Mouse (Mus musculus) liver, embryonic 11.5 days (tissue): ENCODE data around the gene Rragd. TPM values are rescaled to one million over a fixed set of nuclear protein-coding genes. Genes with fewer than 3 reads are reported as not detected.
A peak's percentile ranks its signal among the peaks of the same experiment; 100 is the strongest.

Experiments
- ATAC-seq: fragments of 200-750 bp; cut with Nextera tagmentation; replicated peaks from 2 replicates; pipeline ENCODE4 v1.8.0; 2017; ENCODE audit warnings: moderate number of reproducible peaks, mild to moderate bottlenecking, moderate TSS enrichment, moderate library complexity; ENCODE audit not compliant: low FRiP score
- DNase-seq: peaks from one replicate; pipeline ENCODE4 v3.0.0-alpha.2; 2017; ENCODE audit warnings: low spot score
- H3K27ac ChIP-seq: fragments of 300-500 bp; sonication (generic); 2 replicates; pipeline ENCODE4 v1.5.1; 2014; ENCODE audit warnings: mild to moderate bottlenecking, low read depth, low read length, control low read depth
- H3K27me3 ChIP-seq: fragments of 300-500 bp; sonication (generic); replicated peaks from 2 replicates; pipeline ENCODE4 v1.6.1; 2014; ENCODE audit warnings: low read length, mixed read lengths; ENCODE audit not compliant: control insufficient read depth, insufficient read depth
- H3K36me3 ChIP-seq: fragments of 300-500 bp; sonication (generic); 2 replicates; pipeline ENCODE4 v1.6.1; 2014; ENCODE audit warnings: mild to moderate bottlenecking, low read length, moderate library complexity, mixed read lengths; ENCODE audit not compliant: control insufficient read depth, insufficient read depth
- H3K4me1 ChIP-seq: fragments of 300-500 bp; sonication (generic); replicated peaks from 2 replicates; pipeline ENCODE4 v1.6.1; 2014; ENCODE audit warnings: low read length, mixed read lengths; ENCODE audit not compliant: control insufficient read depth, insufficient read depth
- H3K4me2 ChIP-seq: fragments of 300-500 bp; sonication (generic); 2 replicates; pipeline ENCODE4 v1.6.1; 2014; ENCODE audit warnings: mild to moderate bottlenecking, control low read depth, moderate library complexity
- H3K4me3 ChIP-seq: fragments of 300-500 bp; sonication (generic); 2 replicates; pipeline ENCODE4 v1.5.1; 2014; ENCODE audit warnings: low read depth, low read length, control low read depth
- H3K9ac ChIP-seq: fragments of 300-500 bp; sonication (generic); 2 replicates; pipeline ENCODE4 v1.6.1; 2014; ENCODE audit warnings: low read depth, low read length, control low read depth
- H3K9me3 ChIP-seq: fragments of 300-500 bp; sonication (generic); 2 replicates; pipeline ENCODE4 v1.6.1; 2016; ENCODE audit warnings: low read length, inconsistent platforms, mixed read lengths; ENCODE audit not compliant: control insufficient read depth
- WGBS: fragments of 180-500 bp; shearing (Covaris S2); extraction: QIAGEN DNeasy Blood & Tissue Kit; methylation state at CpG from one replicate; pipeline ENCODE4 v1.1.7; 2014; 5-methylcytosine and 5-hydroxymethylcytosine counted together
- polyA plus RNA-seq: library from polyadenylated mRNA; unstranded; fragments of >200 nt; fragmentation: Nextera tagmentation; extraction: Ambion mirVana; gene quantifications from 2 replicates; pipeline ENCODE4 v1.2.1, GENCODE M21; 2014

Gene Rragd
- polyA plus RNA-seq, 1 experiment from 2014 or later = 4.6 TPM

GRCm38 (mm10) chr4:33012484-33012883 lies 29.6 kb downstream of the Rragd start:
- ATAC-seq (no peak), DNase-seq (no peak)
- Histone ChIP-seq H3K4me2 (no peak overlapping the region), H3K9me3 (no peaks in the 10 kb centered on the region), H3K4me1 (no peaks in the 10 kb centered on the region), H3K4me3 (no peak overlapping the region), H3K27ac (no peak overlapping the region), H3K9ac (no peak overlapping the region), H3K36me3 (no peaks in the 10 kb centered on the region), H3K27me3 (no peaks in the 10 kb centered on the region)
- WGBS = 81% methylated on average over 4 of the region's 4 CpGs

GRCm38 (mm10) chr4:33018361-33018999 lies 35.6 kb downstream of the Rragd start:
- no peaks in the 10 kb centered on the region for H3K27me3 ChIP-seq
- no peak overlapping the region for H3K4me3 ChIP-seq
- H3K4me2 ChIP-seq = no peak overlapping the region
- H3K4me1 ChIP-seq = no peaks in the 10 kb centered on the region
- 0 out of 2 replicates have a peak, but pooled peaks have one; percentile 51 for ATAC-seq
- DNase-seq = peak; percentile 83
- 45% methylated on average over 9 of the region's 9 CpGs for WGBS
- no peak overlapping the region for H3K27ac ChIP-seq
- H3K9ac ChIP-seq = no peak overlapping the region
- no peaks in the 10 kb centered on the region for H3K36me3 ChIP-seq
- H3K9me3 ChIP-seq = no peaks in the 10 kb centered on the region

- Histone ChIP-seq H3K9ac (no peak overlapping the region), H3K4me2 (no peak overlapping the region), H3K27ac (no peak overlapping the region), H3K9me3 (no peaks in the 10 kb centered on the region), H3K4me1 (no peaks in the 10 kb centered on the region), H3K27me3 (no peaks in the 10 kb centered on the region), H3K36me3 (no peaks in the 10 kb centered on the region), H3K4me3 (no peak overlapping the region)
- no peak for DNase-seq
- no peak for ATAC-seq
- 60% methylated on average over 8 of the region's 8 CpGs for WGBS
Observed at GRCm38 (mm10) chr4:33024420-33024819, 41.6 kb downstream of the Rragd start.

GRCm38 (mm10) chr4:33029104-33029503 lies 46.3 kb downstream of the Rragd start:
- H3K4me1 ChIP-seq = peaks cover 3% of the 10 kb centered on the region; the same call in 1 of the 2 replicates
- H3K27me3 ChIP-seq = no peaks in the 10 kb centered on the region
- no peaks in the 10 kb centered on the region for H3K36me3 ChIP-seq
- no peaks in the 10 kb centered on the region for H3K9me3 ChIP-seq
- ATAC-seq = no peak
- H3K27ac ChIP-seq = no peak overlapping the region
- H3K4me2 ChIP-seq = no peak overlapping the region
- H3K4me3 ChIP-seq = no peak overlapping the region
- DNase-seq = no peak
- 91% methylated on average over 7 of the region's 7 CpGs for WGBS
- H3K9ac ChIP-seq = no peak overlapping the region

- peak overlapping the region; percentile 82 for H3K4me2 ChIP-seq
- ATAC-seq (peak; percentile 67), DNase-seq (no peak)
- WGBS = 3% methylated on average over 55 of the region's 55 CpGs
- no peaks in the 10 kb centered on the region for H3K27me3 ChIP-seq
- H3K27ac ChIP-seq = peak overlapping the region; percentile 49
- H3K4me3 ChIP-seq = peak overlapping the region; percentile 63
- peaks cover 3% of the 10 kb centered on the region; the same call in 1 of the 2 replicates for H3K4me1 ChIP-seq
- peak overlapping the region; percentile 77 for H3K9ac ChIP-seq
- H3K9me3 ChIP-seq = 0 out of 2 replicates have a peak, but pooled peaks cover 1% of the 10 kb centered on the region
- no peaks in the 10 kb centered on the region for H3K36me3 ChIP-seq
Observed at GRCm38 (mm10) chr4:33030264-33031194, 47.7 kb downstream of the Rragd start.

GRCm38 (mm10) chr4:33031195-33031960 lies 48.5 kb downstream of the Rragd start, which contains the start of gene Ube2j1:
Gene Ube2j1 (plus strand): TSS chr4:33031416.
- peak within 1 kb of the TSS; percentile 49 for H3K27ac ChIP-seq
- H3K9me3 ChIP-seq = 0 out of 2 replicates have a peak, but pooled peaks cover 2% of the 10 kb centered on the region
- peak within 1 kb of the TSS; percentile 82 for H3K4me2 ChIP-seq
- DNase-seq (peak; percentile 85), ATAC-seq (peak; percentile 98)
- WGBS = under 1% methylated on average over 97 of the region's 123 CpGs
- H3K4me1 ChIP-seq = peaks cover 3% of the 10 kb centered on the region; the same call in 1 of the 2 replicates
- H3K9ac ChIP-seq = peak within 1 kb of the TSS; percentile 77
- H3K36me3 ChIP-seq = no peaks in the 10 kb centered on the region
- H3K4me3 ChIP-seq = peak within 1 kb of the TSS; percentile 63
- no peaks in the 10 kb centered on the region for H3K27me3 ChIP-seq

- Histone ChIP-seq H3K27ac (no peak overlapping the region), H3K4me1 (peaks cover 3% of the 10 kb centered on the region; the same call in 1 of the 2 replicates), H3K36me3 (no peaks in the 10 kb centered on the region), H3K9ac (peak overlapping the region; percentile 77), H3K9me3 (0 out of 2 replicates have a peak, but pooled peaks cover 2% of the 10 kb centered on the region), H3K4me2 (peak overlapping the region; percentile 82), H3K4me3 (peak overlapping the region; percentile 63), H3K27me3 (no peaks in the 10 kb centered on the region)
- 24% methylated on average over 4 of the region's 4 CpGs for WGBS
- DNase-seq (no peak), ATAC-seq (no peak)
Observed at GRCm38 (mm10) chr4:33032045-33032444, 49.2 kb downstream of the Rragd start.

- 0 out of 2 replicates have a peak, but pooled peaks cover 2% of the 10 kb centered on the region for H3K9me3 ChIP-seq
- H3K9ac ChIP-seq = no peak overlapping the region
- no peaks in the 10 kb centered on the region for H3K27me3 ChIP-seq
- 40% methylated on average over 6 of the region's 6 CpGs for WGBS
- no peak overlapping the region for H3K4me3 ChIP-seq
- ATAC-seq (no peak), DNase-seq (no peak)
- 0 out of 2 replicates have a peak, but pooled peaks cover 5% of the 10 kb centered on the region for H3K36me3 ChIP-seq
- H3K27ac ChIP-seq = no peak overlapping the region
- peaks cover 3% of the 10 kb centered on the region; the same call in 1 of the 2 replicates for H3K4me1 ChIP-seq
- no peak overlapping the region for H3K4me2 ChIP-seq
Observed at GRCm38 (mm10) chr4:33033515-33033914, 50.7 kb downstream of the Rragd start.
